Mouse (Mus musculus) liver, adult 2 months (tissue): Measurements from ENCODE around the gene Gnb1.

Source experiments
- CTCF ChIP-seq: fragments of 200-500 bp; IDR thresholded peaks from 2 replicates; pipeline ENCODE4 v1.5.1; 2011; ENCODE audit warnings: low read depth, low read length, control low read depth
- POLR2A ChIP-seq: fragments of 200-500 bp; IDR thresholded peaks from 2 replicates; pipeline ENCODE4 v1.6.1; 2011; ENCODE audit warnings: low read length, control low read depth; ENCODE audit not compliant: insufficient read depth; ENCODE audit errors: extremely low read depth

DNA sequence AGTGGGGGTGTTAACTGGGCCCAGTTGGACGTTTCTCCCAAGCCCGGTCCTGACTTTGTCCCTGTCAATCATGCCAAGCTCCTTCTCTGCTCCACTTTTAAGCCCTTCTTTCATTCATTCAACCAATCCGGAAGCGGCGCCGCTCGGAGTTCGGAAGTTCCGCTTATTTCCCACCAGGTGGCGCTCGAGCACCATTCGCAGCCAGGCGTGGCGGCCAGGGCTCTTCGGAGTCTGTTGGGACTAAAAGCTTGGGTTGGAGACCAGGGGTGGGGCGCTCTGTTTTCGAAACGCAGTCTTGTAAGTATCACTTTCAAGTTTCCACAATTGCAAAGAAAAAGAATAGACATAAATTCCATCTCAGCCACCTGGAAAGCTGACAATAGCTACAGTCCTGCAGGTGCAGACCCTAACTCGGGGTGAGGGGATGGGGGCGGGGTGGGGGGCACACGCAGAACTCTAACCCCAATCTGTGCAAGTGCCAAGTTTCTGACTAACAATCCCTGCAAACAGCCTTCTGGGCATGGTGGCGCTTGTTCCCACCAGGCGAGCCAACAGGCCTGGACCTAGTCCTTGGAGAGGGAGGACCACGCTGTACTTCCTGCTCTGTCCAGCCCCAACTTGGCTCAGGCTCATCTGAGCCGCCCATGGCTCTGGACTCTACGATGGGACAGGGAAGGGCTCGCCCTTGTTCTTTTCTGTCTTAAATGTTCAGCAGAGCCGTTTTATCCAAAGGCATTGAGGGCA is 9.6 kb upstream of the Gnb1 start:
- TF ChIP-seq CTCF (peak; percentile 92), POLR2A (no peak)
